Mouse (Mus musculus) small intestine, adult 2 months (tissue): ENCODE measurements at regions not wholly inside any gene's neighbourhood (a gene's known extent, or its start where the extent isn't known, plus 50 kb on each side); places are given as distances from the start of the nearest gene placed in this dataset.

Experiments
- H3K27ac ChIP-seq: fragments of 200-500 bp; 2 replicates; pipeline ENCODE4 v1.5.1; 2012; ENCODE audit warnings: low read depth, low read length, control low read depth, inconsistent platforms; ENCODE audit not compliant: insufficient read depth
- H3K27me3 ChIP-seq: fragments of 200-500 bp; 2 replicates; pipeline ENCODE4 v1.6.1; 2012; ENCODE audit warnings: mild to moderate bottlenecking, moderate library complexity, low read length, inconsistent platforms; ENCODE audit not compliant: control insufficient read depth, insufficient read depth
- H3K36me3 ChIP-seq: fragments of 200-500 bp; 2 replicates; pipeline ENCODE4 v1.6.1; 2012; ENCODE audit warnings: mild to moderate bottlenecking, low read length, control low read depth, inconsistent platforms; ENCODE audit not compliant: control insufficient read depth, insufficient read depth
- H3K4me1 ChIP-seq: fragments of 200-500 bp; 2 replicates; pipeline ENCODE4 v1.6.1; 2012; ENCODE audit warnings: low read length, inconsistent platforms, mixed read lengths; ENCODE audit not compliant: control insufficient read depth, insufficient read depth, insufficient read length
- H3K4me3 ChIP-seq: fragments of 200-500 bp; 2 replicates; pipeline ENCODE4 v1.5.1; 2012; ENCODE audit warnings: low read depth, mild to moderate bottlenecking, control low read depth, inconsistent platforms, low read length, moderate library complexity
- CTCF ChIP-seq: fragments of 200-500 bp; IDR thresholded peaks from 2 replicates; pipeline ENCODE4 v1.5.1; 2012; ENCODE audit warnings: low read depth, mild to moderate bottlenecking, control low read depth, inconsistent platforms, low read length, moderate library complexity, mixed read lengths; ENCODE audit not compliant: insufficient replicate concordance, insufficient read length; ENCODE audit errors: extremely low read depth
- POLR2A ChIP-seq: fragments of 200-500 bp; IDR thresholded peaks from 2 replicates; pipeline ENCODE4 v1.6.1; 2012; ENCODE audit warnings: low read depth, mild to moderate bottlenecking, control low read depth, inconsistent platforms, low read length, moderate library complexity
- WGBS: fragments of 180-500 bp; shearing (Covaris S2); methylation state at CpG from one replicate; pipeline ENCODE4 v1.1.7; 2018; 5-methylcytosine and 5-hydroxymethylcytosine counted together

GRCm38 (mm10) chr3:151298325-151298724 lies 139.4 kb upstream of the Adgrl4 start:
- Histone ChIP-seq H3K27ac (no peak overlapping the region), H3K36me3 (no peaks in the 10 kb centered on the region), H3K27me3 (no peaks in the 10 kb centered on the region), H3K4me3 (no peak overlapping the region), H3K4me1 (no peaks in the 10 kb centered on the region)
- TF ChIP-seq POLR2A, result no peak
- no peak for TF ChIP-seq CTCF
- 57% methylated on average over 2 of the region's 2 CpGs for WGBS

GRCm38 (mm10) chr3:151305402-151305801 lies 132.3 kb upstream of the Adgrl4 start:
- no peak overlapping the region for H3K4me3 ChIP-seq
- no peaks in the 10 kb centered on the region for H3K27me3 ChIP-seq
- WGBS, result 86% methylated on average over 4 of the region's 4 CpGs
- H3K27ac ChIP-seq, result no peak overlapping the region
- TF ChIP-seq POLR2A (no peak), CTCF (no peak)
- no peaks in the 10 kb centered on the region for H3K4me1 ChIP-seq
- no peaks in the 10 kb centered on the region for H3K36me3 ChIP-seq

- WGBS, result 43% methylated on average over 4 of the region's 4 CpGs
- Histone ChIP-seq H3K4me1 (no peaks in the 10 kb centered on the region), H3K27ac (no peak overlapping the region), H3K36me3 (no peaks in the 10 kb centered on the region), H3K27me3 (no peaks in the 10 kb centered on the region), H3K4me3 (no peak overlapping the region)
- TF ChIP-seq CTCF (no peak), POLR2A (no peak)
These were observed 129.7 kb upstream of the Adgrl4 start for GRCm38 (mm10) chr3:151307975-151308374.

- no peak overlapping the region for H3K27ac ChIP-seq
- no peaks in the 10 kb centered on the region for H3K36me3 ChIP-seq
- H3K4me3 ChIP-seq, result no peak overlapping the region
- no peaks in the 10 kb centered on the region for H3K27me3 ChIP-seq
- H3K4me1 ChIP-seq, result no peaks in the 10 kb centered on the region
- TF ChIP-seq POLR2A, result no peak
- TF ChIP-seq CTCF, result no peak
- 16% methylated on average over 3 of the region's 3 CpGs for WGBS
These were observed 113.9 kb upstream of the Adgrl4 start for GRCm38 (mm10) chr3:151323835-151324234.

GRCm38 (mm10) chr3:151329801-151330200 lies 107.9 kb upstream of the Adgrl4 start:
- 83% methylated on average over 4 of the region's 4 CpGs for WGBS
- Histone ChIP-seq H3K4me3 (no peak overlapping the region), H3K36me3 (no peaks in the 10 kb centered on the region), H3K4me1 (no peaks in the 10 kb centered on the region), H3K27ac (no peak overlapping the region), H3K27me3 (no peaks in the 10 kb centered on the region)
- TF ChIP-seq CTCF (no peak), POLR2A (no peak)

- no peaks in the 10 kb centered on the region for H3K36me3 ChIP-seq
- TF ChIP-seq POLR2A (no peak), CTCF (no peak)
- H3K27me3 ChIP-seq, result no peaks in the 10 kb centered on the region
- H3K4me1 ChIP-seq, result no peaks in the 10 kb centered on the region
- H3K27ac ChIP-seq, result no peak overlapping the region
- no peak overlapping the region for H3K4me3 ChIP-seq
- WGBS, result 66% methylated on average over 2 of the region's 2 CpGs
These were observed 105.8 kb upstream of the Adgrl4 start for GRCm38 (mm10) chr3:151331906-151332305.

- Histone ChIP-seq H3K27ac (no peak overlapping the region), H3K27me3 (no peaks in the 10 kb centered on the region), H3K4me3 (no peak overlapping the region), H3K36me3 (no peaks in the 10 kb centered on the region), H3K4me1 (no peaks in the 10 kb centered on the region)
- no peak for TF ChIP-seq POLR2A
- TF ChIP-seq CTCF, result no peak
- WGBS, result 98% methylated on average over 1 of the region's 1 CpGs
These were observed 105.4 kb upstream of the Adgrl4 start for GRCm38 (mm10) chr3:151332317-151332687.
